Mouse (Mus musculus): ENCODE measurements around the gene Hdgf. TPM values are rescaled to one million over a fixed set of nuclear protein-coding genes. Genes with fewer than 3 reads are reported as not detected.

Hdgf gene
- polyA plus RNA-seq, 1 experiment from 2014 or later, result 147 TPM

Other genes starting within 250 kb of the Hdgf start
- 0.35 and 0.58 TPM in 2 replicates for gene Lrrc71, start 157.7 kb upstream of the Hdgf start, polyA plus RNA-seq (2015; fragmentation: Nextera tagmentation; extraction: Ambion mirVana)
- 0.53 and 0.88 TPM in 2 replicates for gene Ntrk1, start 111.2 kb upstream of the Hdgf start, polyA plus RNA-seq (2015; fragmentation: Nextera tagmentation; extraction: Ambion mirVana)
- 0.33 and 0.43 TPM in 2 replicates for gene Insrr, start 109.4 kb upstream of the Hdgf start, polyA plus RNA-seq (2015; fragmentation: Nextera tagmentation; extraction: Ambion mirVana)
- 4.7 and 4.8 TPM in 2 replicates for gene Pear1, start 82.0 kb upstream of the Hdgf start, polyA plus RNA-seq (2015; fragmentation: Nextera tagmentation; extraction: Ambion mirVana)
- gene Sh2d2a, start 59.6 kb upstream of the Hdgf start, polyA plus RNA-seq (2015; fragmentation: Nextera tagmentation; extraction: Ambion mirVana), result not detected in 2 replicates
- gene Prcc, start 20.7 kb upstream of the Hdgf start, polyA plus RNA-seq (2015; fragmentation: Nextera tagmentation; extraction: Ambion mirVana), result 14.5 TPM in 2 replicates
- 70.2 and 77.2 TPM in 2 replicates for gene Mrpl24, start 13.2 kb downstream of the Hdgf start, polyA plus RNA-seq (2015; fragmentation: Nextera tagmentation; extraction: Ambion mirVana)
- 61.8 and 63.0 TPM in 2 replicates for gene Isg20l2, start 24.0 kb downstream of the Hdgf start, polyA plus RNA-seq (2015; fragmentation: Nextera tagmentation; extraction: Ambion mirVana)
- gene Rrnad1, start 24.4 kb downstream of the Hdgf start, polyA plus RNA-seq (2015; fragmentation: Nextera tagmentation; extraction: Ambion mirVana), result 20.7 and 22.7 TPM in 2 replicates
- 67.1 and 89.5 TPM in 2 replicates for gene Crabp2, start 42.3 kb downstream of the Hdgf start, polyA plus RNA-seq (2015; fragmentation: Nextera tagmentation; extraction: Ambion mirVana)
- gene Nes, start 64.8 kb downstream of the Hdgf start, polyA plus RNA-seq (2015; fragmentation: Nextera tagmentation; extraction: Ambion mirVana), result 76.3 and 79.9 TPM in 2 replicates
- gene Bcan, start 93.9 kb downstream of the Hdgf start, polyA plus RNA-seq (2015; fragmentation: Nextera tagmentation; extraction: Ambion mirVana), result 9.5 and 9.6 TPM in 2 replicates
- gene Hapln2, start 121.3 kb downstream of the Hdgf start, polyA plus RNA-seq (2015; fragmentation: Nextera tagmentation; extraction: Ambion mirVana), result 0.11 and 0.36 TPM in 2 replicates
- gene Gpatch4, start 136.8 kb downstream of the Hdgf start, polyA plus RNA-seq (2015; fragmentation: Nextera tagmentation; extraction: Ambion mirVana), result 29.7 and 30.7 TPM in 2 replicates
- 154 and 157 TPM in 2 replicates for gene Naxe, start 152.2 kb downstream of the Hdgf start, polyA plus RNA-seq (2015; fragmentation: Nextera tagmentation; extraction: Ambion mirVana)
- gene Ttc24, start 172.0 kb downstream of the Hdgf start, polyA plus RNA-seq (2015; fragmentation: Nextera tagmentation; extraction: Ambion mirVana), result not detected in 2 replicates
- 13.8 and 15.3 TPM in 2 replicates for gene Iqgap3, start 175.7 kb downstream of the Hdgf start, polyA plus RNA-seq (2015; fragmentation: Nextera tagmentation; extraction: Ambion mirVana)
- gene Mef2d, start 236.1 kb downstream of the Hdgf start, polyA plus RNA-seq (2015; fragmentation: Nextera tagmentation; extraction: Ambion mirVana), result 15.0 and 16.5 TPM in 2 replicates